Mouse (Mus musculus) urinary bladder, postnatal 14 days (tissue): ENCODE data around the gene Cln5.

Experiments used
- DNase-seq: peaks from one replicate; pipeline ENCODE4 v3.0.0; 2021; ENCODE audit warnings: low spot score

The Cln5 gene

DNA sequence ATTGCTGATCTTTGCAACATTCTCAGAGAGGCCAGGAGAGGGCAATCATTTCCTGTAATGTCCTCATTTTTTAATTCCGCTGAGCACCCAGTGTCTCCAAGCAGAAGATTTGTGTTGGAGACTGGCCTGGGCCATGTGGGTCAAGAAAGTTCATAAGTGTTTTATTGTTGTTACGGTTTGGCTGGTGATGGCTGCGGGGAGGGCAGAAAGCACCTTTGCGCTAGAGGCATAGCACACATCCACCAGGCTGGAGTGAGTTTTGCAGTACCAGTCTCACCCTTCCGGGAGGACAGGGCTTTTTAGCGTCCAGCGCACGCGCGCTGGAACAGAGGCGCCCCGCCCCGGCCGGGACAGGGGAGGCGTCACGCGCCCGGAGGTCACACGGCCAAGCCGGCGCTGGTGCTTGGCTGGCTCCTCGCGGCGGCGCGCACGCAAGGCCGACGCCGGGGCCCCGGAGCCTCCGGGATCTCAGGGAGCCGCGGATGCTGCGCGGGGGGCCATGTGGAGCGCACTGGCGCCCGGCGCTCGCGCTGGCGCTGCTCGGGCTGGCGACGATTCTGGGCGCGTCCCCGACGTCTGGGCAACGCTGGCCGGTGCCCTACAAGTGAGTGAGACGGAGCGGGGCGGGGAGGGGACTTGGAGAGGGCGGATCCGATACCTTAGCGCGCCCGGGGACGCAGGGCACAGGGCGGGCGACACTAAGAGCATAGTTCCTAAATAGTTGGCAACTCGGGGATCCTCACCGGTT, at the start of gene Cln5:
Gene Cln5 (plus strand): TSS at position 353 of the 748 bp plus-strand sequence.
- DNase-seq: peak; percentile 95

DNA sequence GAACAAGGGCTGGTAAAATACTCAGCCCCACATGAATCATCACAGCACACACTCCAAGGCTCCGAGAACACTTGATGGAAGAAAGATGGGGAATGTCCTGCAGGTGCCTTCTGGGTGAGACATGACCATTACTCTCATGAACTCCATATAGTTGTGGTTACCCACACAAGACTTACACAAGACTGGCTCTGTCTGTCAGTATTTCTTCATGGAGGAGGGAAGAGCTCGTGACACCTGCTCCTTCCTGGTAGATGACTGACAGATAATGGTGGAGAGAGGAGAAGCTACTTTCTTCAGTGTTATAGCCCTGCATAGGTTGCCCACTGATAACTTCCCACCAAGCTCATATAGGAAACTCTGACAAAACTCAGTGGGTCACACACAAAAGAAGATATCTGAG, 40.8 kb upstream of the Cln5 start:
- DNase-seq: no peak

DNA sequence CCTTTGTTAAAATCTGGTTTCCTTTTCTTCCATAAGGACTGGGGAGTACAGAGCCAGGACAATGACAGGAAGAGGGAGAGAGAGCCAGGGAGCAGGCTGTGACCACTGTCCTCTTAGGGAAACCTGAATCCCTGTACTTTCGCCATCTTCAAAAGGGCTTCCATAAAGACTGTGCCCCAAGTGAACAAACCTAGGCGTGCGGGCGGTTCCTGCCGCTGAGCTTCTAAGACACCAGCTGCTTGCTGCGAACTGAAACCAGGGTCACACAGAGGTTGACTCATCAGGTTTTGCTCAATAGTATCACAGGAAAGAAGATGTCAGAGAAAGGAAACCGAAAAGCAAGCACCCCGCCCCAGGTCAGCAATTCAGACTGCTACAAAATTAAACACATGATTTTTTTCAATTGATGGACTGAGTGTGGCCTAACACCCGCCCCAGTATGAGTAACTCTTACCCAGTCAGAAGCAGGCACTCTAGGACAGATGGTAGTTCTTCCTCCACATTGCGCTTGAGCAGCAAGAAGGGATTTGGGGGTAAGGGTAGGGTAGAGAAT, 36.7 kb upstream of the Cln5 start:
- peak; percentile 28 for DNase-seq

DNA sequence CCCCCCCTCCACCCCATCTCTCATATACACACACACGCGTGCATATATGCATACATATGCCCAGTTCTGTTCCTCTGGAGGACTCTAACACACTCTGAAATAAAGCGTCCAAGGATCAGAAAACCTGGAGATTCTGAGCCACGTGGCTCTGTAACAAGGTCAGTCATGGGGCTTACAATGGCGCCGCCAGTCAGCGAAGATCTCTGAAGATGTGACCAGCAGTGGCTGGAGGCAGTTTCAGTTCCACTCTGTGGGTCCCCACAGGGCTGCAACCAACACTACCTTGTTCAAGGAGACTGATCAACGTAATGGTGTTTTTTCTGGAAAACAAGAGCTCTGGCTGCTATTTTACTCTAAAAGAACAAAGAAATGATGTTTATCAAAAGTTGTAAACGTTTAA, 35.9 kb upstream of the Cln5 start:
- DNase-seq: no peak

DNA sequence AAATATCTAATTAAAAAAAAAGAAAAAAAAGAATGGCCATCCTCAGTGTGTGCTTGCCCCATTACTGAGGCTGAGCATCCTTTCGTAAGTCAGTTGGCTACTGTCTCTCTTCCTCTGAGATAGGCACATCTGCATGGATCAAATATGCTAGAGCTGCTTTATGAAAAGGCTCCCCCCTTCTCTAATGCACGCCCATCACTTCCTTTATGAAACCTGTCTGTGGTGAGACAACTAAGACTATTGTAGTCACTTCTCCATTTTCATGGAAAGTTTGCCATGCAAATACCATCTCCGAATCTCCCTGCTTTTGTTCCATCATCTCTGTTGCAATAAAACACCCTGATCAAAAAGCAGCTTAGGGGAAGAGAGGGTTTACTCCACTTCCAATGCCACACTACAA, 33.0 kb upstream of the Cln5 start:
- DNase-seq: no peak

DNA sequence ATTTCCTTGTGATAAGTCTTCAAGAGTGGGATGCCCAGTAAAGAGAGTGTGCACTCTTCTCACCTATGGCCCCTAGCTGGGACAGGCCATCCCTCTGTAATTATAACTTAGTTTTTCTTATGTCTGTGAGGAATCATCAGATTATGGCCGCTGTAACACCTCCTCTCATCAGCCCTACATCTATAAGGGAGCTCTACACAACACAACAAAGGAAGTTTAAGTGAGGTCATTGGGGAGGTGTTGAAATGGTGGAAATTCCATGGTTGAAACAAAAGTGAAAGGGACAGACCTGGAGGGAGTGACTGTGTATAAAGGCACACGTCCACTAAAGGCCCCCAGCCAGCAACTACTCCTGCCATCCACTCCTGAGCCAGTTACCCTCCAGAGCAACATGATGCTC, 23.3 kb upstream of the Cln5 start, which contains the start of gene Acod1:
Gene Acod1 (plus strand): TSS at position 301 of the 400 bp plus-strand sequence.
- no peak for DNase-seq

DNA sequence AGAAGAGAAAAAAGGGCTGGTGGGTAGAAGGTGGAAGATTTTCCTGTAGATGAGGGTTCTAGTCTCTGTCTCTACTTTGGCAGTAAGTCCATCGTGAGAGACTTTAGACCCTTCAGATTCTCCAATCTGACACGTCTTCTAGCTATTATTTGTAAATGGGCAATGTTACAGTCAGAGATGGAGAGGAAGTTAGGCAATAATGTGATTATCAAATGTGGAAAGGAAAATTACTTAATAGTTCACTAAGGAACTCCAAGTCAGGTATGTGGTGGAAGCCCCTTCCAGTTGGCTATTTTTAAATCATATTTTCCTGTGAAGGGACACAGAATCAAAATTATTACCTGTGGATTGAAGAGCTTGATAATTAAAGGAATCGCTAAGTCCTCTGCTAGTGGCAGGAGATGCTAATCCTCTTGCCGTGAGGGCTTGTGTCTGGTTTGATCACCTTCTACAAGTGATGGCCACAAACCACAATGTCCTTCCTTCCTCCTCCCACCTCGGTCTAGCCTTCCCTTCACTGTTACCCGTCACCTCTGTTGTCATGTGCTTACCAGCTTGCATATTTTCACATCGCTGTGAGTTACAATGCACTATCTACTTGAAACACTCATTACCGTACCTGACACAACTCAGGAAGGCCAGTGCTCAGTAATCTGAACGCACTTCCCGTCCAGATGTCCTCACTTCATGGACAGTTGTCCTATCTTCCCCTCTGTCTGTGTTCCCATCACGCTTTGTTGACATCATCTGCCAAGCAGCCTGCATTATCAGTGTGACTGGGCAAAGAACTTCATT, 21.5 kb upstream of the Cln5 start:
- DNase-seq: no peak

DNA sequence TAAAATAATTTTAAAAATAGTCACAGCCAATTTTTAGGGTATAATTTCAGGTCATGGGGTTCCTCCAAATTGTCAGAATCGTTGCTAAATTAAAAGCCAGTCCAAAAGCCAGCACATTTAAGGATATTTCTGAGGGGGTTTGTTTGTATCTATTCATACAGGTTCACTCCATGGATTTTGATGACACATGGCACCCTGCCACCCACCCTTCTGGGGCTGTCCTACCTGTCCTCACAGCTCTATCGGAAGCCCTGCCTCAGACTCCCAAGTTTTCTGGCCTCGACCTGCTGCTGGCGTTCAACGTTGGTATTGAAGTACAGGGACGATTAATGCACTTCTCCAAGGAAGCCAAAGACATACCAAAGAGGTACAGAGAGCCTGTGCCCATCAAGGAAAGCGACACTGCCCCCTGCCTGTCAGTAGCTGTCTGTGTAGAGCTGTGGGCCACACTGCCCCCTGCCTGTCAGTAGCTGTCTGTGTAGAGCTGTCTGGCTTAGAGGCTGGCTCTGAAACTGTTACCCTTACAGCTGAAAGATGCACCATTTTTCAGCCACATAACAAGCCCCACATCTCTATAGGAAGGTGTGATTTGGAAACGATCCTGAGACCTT, 18.8 kb upstream of the Cln5 start:
- peak; percentile 85 for DNase-seq

DNA sequence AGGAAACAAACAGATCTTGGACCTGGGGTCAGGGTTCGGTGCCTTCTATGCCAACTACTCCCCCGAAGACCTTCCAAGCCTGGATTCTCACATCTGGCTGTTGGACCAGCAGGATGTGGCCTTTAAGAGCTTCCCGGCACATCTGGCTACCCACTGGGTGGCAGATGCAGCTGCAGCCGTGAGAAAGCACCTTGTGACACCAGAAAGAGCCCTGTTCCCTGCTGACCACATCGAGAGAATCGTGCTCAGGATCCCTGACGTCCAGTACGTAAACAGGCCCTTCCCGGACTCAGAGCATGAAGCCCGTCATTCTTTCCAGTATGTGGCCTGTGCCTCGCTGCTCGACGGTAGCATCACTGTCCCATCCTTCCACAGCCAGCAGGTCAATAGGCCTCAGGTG, 15.3 kb upstream of the Cln5 start:
- DNase-seq: no peak

DNA sequence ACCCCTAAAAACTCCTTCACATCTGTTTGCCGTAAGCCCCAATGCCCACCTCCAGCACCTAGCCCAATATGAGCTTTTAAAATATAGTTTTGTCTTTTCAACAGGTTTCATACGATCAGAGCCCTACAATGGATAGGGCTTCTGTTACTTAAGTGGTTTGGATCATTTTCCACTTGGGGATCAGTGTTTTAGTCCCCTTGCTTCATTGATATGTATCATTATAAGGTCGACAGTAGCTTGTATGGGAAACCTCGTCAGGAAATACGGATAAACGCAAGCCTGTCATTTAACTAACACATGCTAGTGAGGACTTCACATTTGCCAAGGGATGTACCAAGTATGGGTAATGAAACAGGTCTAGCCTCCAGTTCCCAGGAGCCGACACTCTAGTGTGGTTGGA, 13.4 kb upstream of the Cln5 start:
- DNase-seq: no peak

DNA sequence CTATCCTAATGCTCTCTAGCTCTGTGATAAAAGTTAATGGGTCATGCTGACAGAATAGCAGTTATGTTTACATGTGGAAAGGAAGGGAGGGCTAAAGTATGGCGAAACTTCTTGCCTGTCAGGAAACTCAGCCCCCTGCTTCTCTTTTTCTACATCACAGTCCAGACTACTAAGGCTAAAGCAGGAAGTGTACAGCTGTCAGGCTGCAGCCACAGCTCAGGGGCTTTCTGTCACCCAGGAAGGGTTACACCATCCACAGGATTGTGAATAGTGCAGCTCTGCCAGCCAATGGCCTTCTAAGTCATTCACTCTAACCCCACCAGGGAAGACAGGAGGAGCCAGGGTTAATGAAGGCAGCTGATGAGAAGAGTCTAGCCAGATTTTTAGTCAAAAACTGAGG, 11.0 kb upstream of the Cln5 start:
- DNase-seq: no peak

DNA sequence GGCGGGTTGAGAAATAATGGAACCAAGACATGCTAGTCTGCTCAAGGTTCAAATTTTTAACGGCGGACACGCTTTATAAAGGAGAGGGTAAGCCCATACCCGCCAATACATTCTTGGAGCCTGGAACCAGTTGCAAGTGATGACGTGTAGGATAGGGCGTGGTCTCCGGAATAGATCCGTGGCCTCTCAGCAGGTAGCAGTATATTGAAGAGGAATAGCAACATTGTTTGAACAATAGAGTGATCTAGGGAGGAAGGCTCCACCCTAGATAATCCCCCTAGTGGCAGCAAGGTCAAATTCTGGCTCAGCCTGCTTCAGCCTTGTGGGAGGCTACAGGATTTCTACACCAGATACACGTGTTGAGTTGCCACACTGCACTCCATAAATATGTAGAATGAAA, 10.5 kb upstream of the Cln5 start:
- DNase-seq: no peak

DNA sequence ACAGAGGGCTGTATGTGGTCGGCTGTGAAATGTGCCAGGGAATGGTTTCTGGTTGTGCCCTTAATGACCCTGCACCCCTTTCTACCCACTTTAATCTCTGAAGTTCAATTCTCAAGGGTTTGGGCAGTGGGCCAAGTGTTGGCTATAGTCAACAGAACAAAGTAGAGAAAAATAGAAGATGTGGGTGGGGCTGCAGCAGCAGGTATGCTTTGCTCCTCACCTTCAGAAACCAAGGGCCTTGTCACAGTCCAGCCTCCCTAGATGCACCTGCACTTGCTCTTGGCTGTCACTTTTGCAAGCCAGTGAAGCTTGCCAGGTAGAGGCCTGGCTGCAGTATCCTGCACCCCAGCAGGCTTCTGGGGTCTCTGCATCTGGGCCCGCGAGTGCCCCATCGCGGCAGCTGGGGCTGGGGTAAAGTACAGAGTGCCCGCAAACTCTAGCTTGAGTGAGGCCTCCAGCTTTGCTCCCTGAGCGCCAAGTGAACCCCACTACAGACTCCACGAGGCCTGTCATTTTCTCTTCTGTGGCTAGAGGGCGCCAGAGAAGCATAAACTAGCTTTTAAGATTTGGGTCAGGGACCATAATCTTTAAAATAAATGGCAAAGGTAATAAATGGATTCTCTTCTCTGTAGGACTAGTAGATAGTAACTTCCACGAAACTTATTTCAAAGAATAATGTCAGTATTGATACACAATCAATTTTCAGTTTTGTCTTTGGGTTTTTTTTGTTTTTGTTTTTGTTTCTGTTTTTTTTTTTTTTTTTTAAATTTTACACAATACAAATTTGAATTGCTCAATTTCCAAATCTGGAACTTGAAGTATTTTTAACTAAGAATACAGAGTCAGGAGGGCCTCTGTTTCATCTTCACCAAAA, 4.5 kb upstream of the Cln5 start:
- DNase-seq: peak; percentile 78

DNA sequence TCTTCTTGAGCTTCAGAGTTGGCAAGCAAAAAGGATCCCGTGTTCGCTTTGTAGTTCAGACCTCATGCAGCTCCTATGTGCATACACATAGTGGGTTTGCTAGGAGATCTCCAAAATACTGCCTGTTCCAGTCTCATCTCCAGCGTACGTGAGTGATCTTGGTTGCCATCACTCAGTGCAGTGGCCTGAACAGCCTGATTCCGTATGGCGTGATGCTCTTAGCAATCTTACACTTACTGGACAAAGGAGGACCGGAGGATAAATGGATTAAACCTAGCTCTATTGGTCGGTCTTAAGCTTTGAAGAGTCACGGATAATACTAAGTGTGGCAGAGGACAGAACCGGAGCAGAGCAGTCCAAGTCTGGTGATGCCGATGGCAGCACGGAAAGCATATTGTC, 552 bp upstream of the Cln5 start:
- no peak for DNase-seq

DNA sequence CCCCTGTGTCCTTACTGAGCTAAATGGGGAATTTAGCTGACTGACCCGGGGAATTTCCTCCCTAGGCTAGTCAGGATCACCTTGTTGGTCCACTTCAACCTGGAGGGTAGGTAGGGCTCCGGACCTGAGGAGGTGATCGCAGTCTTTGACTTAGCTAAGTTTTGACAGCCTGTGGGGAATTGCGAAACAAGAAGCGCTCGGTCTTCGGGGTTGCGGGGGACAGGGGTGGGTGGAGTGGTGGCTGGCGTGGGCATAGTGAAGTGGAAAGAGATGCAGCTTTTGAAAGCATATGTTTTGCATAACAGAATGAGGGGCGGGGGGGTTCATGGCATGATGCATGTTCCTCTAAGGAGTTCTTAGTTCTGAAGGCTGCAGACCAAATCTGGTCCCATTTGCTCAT, 774 bp downstream of the Cln5 start:
- DNase-seq: no peak

DNA sequence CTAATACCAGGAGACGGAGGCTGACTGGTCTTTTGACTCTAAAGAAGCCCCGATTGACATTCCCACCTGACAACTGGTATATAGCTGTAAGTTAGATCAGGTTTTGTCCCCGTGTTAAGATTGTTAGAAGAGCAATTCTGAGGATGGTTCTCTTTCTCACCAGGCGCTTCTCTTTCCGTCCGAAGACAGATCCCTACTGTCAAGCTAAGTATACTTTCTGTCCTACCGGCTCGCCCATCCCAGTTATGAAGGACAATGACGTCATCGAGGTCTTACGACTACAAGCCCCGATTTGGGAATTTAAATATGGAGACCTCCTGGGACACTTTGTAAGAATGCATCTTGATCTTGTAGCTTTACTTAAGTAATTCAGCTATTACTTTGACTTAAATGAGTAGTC, 1.5 kb downstream of the Cln5 start:
- DNase-seq: no peak

DNA sequence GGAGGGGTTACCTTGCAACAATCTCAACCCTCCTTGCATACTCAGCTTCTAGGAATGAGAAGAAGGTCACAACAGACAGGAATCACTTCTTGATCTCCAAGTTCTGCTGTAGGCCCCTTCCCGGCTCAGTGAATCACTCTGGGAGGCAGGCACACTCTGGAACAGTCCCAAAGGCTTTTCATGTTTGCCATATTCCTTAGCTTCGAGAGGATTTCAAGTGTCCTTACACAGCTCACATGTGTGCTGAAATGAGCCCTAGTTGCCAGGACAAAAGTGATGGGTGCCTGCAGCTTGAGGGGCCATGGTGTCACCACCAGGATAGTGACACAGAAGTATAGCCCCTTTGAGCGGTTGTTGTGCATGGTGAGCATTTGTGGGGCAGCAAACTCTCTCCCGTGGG, 2.7 kb downstream of the Cln5 start:
- DNase-seq: no peak

DNA sequence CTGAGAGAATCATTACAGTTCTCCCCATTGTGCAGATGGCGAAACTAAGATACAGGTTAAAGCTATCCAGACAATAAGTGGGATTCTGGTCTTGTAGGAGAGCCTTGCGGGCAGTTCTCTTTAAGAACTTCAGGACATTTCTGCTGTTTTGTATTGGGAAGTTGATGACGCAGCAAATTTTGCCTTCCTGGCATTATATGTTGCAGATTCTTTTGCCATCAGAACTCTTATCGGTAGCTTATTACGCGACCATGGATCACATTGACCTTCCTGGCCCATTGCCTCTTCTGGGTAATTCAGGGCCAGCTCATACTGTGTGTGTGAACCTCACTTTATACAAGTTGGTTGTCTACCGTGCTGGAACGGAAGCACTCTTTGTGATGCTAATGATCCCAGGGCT, 3.8 kb downstream of the Cln5 start:
- DNase-seq: no peak

DNA sequence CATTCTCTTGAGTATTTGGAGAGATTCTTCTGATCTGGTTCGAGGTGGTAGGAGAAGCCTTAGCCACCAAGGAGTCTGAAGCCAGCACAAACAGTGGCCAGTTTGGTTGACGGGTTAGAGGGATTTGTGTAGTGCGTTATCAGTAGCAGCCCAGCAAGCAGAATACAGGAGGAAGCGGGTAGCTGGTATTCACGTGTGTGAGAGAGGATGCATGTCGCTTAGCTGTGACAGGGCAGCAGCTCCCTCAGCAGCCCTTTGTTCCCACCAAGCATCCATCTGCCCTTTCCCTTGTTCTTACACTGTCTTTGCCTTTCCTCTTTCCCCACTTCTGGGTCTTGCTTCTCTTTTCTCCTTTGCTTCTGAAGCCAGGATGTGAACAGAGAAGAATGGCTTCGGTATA, 5.2 kb downstream of the Cln5 start:
- no peak for DNase-seq

DNA sequence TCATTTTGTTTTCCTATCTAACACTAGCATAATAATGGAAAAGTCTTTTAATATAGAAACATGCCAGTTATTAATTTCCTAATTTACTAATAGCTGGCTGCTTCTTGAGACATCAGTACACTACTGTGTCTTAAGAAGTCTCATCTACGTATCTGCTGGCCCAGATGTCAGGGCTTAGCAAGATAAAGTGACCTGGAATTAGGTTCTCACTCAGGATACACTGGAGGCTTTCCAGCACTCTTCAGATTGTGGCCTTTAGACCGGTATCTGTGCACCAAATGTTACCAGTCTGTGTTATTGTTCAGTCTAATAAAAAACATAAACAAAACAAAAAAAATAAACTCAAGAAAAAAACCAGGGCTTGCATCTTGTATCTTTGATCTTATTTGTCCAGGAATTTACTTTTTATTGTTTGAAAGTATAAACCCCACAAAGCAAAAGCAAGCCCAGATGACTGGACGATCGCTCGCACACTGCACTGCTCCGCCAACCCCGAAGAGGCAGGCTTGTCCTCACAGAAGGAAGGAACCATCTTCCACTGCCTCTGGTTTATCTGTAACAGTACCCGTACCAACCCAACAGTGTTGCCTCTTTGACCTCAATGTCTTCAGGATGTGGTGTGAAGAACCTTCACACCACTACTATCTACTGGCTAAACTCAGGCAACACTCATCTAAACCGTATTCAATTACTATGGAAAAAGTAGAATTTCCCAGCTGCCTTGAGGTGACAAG, 7.4 kb downstream of the Cln5 start:
- DNase-seq: no peak
